Mouse (Mus musculus) stomach, postnatal 0 days (tissue): ENCODE data around the gene Ttll7. TPM values are rescaled to one million over a fixed set of nuclear protein-coding genes. Genes with fewer than 3 reads are reported as not detected.

Experiments
- ATAC-seq: fragments of 200-750 bp; cut with Nextera tagmentation; 2 replicates; pipeline ENCODE4 v1.8.0; 2017; ENCODE audit not compliant: low FRiP score, low TSS enrichment
- DNase-seq: peaks from one replicate; pipeline ENCODE4 v3.0.0-alpha.2; 2016; ENCODE audit warnings: low spot score
- H3K27ac ChIP-seq: fragments of 300-500 bp; sonication (generic); replicated peaks from 2 replicates; pipeline ENCODE4 v1.5.1; 2014; ENCODE audit warnings: mild to moderate bottlenecking, control low read depth
- H3K27me3 ChIP-seq: fragments of 300-500 bp; sonication (generic); 2 replicates; pipeline ENCODE4 v1.6.1; 2014; ENCODE audit warnings: low read length; ENCODE audit not compliant: control insufficient read depth, insufficient read depth
- H3K36me3 ChIP-seq: fragments of 300-500 bp; sonication (generic); 2 replicates; pipeline ENCODE4 v1.6.1; 2014; ENCODE audit warnings: low read length, mixed read lengths; ENCODE audit not compliant: control insufficient read depth, insufficient read depth
- H3K4me1 ChIP-seq: fragments of 300-500 bp; sonication (generic); replicated peaks from 2 replicates; pipeline ENCODE4 v1.6.1; 2014; ENCODE audit warnings: antibody characterized with exemption; ENCODE audit not compliant: control insufficient read depth, insufficient read depth
- H3K4me2 ChIP-seq: fragments of 300-500 bp; sonication (generic); replicated peaks from 2 replicates; pipeline ENCODE4 v1.6.1; 2014; ENCODE audit warnings: low read depth, mild to moderate bottlenecking, control low read depth, moderate library complexity
- H3K4me3 ChIP-seq: fragments of 300-500 bp; sonication (generic); 2 replicates; pipeline ENCODE4 v1.5.1; 2014; ENCODE audit warnings: low read depth, low read length, control low read depth
- H3K9ac ChIP-seq: fragments of 300-500 bp; sonication (generic); 2 replicates; pipeline ENCODE4 v1.6.1; 2014; ENCODE audit warnings: mild to moderate bottlenecking, low read length, control low read depth, mixed read lengths
- H3K9me3 ChIP-seq: fragments of 300-500 bp; sonication (generic); 2 replicates; pipeline ENCODE4 v1.6.1; 2016; ENCODE audit warnings: low read length; ENCODE audit not compliant: control insufficient read depth
- CTCF ChIP-seq: IDR thresholded peaks from 2 replicates; pipeline ENCODE4 v1.5.1; 2016; ENCODE audit warnings: antibody characterized with exemption, low read depth, mild to moderate bottlenecking, moderate library complexity
- EP300 ChIP-seq: optimal IDR thresholded peaks from 2 replicates; pipeline ENCODE3; 2016; ENCODE audit warnings: antibody characterized with exemption
- WGBS: fragments of 180-500 bp; shearing (Covaris S2); extraction: QIAGEN DNeasy Blood & Tissue Kit; methylation state at CpG from one replicate; pipeline ENCODE4 v1.1.7; 2014; 5-methylcytosine and 5-hydroxymethylcytosine counted together
- polyA plus RNA-seq: library from polyadenylated mRNA; unstranded; fragments of >200 nt; fragmentation: Nextera tagmentation; extraction: Ambion mirVana; gene quantifications from 2 replicates; pipeline ENCODE4 v1.2.1, GENCODE M21; 2015

Gene Ttll7
- polyA plus RNA-seq, 1 experiment from 2014 or later = 3.1 TPM

DNA sequence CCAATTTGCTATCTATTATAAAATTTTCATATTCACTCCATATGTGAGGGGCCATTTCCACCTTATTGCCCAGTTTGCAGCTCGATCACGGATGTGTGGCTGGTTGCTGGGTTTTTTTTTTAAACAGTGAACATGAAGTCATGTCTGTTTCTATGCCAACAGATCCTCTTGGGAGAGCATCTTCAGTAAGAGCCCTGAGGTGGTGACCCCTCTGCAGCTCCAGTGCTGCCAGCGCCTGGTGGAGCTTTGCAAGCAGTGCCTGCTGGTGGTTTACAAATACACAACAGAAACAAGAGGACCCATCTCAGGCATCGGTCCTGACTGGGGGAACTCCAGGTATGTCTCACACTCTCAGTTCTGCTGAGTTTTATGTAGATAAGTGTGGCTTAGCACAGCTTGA, 115.7 kb downstream of the Ttll7 start:
- DNase-seq (no peak), ATAC-seq (no peak)
- Histone ChIP-seq H3K27me3 (no peaks in the 10 kb centered on the region), H3K27ac (no peak overlapping the region), H3K4me2 (no peak overlapping the region), H3K4me1 (no peaks in the 10 kb centered on the region), H3K36me3 (no peaks in the 10 kb centered on the region), H3K4me3 (no peak overlapping the region), H3K9me3 (no peaks in the 10 kb centered on the region), H3K9ac (no peak overlapping the region)
- 72% methylated on average over 4 of the region's 4 CpGs for WGBS
- TF ChIP-seq CTCF (no peak), EP300 (no peak)

DNA sequence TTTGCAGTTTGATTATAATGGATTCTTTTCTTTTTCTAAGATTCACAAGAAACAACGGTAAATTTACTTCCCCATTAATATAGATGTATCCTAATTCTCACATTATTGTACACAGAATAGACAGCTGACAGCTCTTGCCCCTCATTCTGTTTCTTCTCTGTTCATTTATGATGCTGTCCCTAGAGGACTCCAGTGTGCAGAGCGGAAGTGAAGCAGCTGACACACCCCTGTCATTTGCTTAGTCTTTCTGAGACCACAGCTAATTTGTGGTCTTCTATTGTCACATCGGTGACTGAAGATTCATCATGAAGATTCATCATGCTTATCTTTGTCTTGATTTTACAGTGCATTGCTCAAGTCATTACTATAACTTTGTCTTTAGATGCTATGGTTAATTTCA, 126.1 kb downstream of the Ttll7 start:
- H3K36me3 ChIP-seq = no peaks in the 10 kb centered on the region
- H3K4me2 ChIP-seq = no peak overlapping the region
- no peak for TF ChIP-seq EP300
- no peak for TF ChIP-seq CTCF
- no peaks in the 10 kb centered on the region for H3K27me3 ChIP-seq
- H3K4me3 ChIP-seq = no peak overlapping the region
- H3K4me1 ChIP-seq = no peaks in the 10 kb centered on the region
- ATAC-seq = no peak
- WGBS = 87% methylated on average over 3 of the region's 3 CpGs
- H3K27ac ChIP-seq = no peak overlapping the region
- no peaks in the 10 kb centered on the region for H3K9me3 ChIP-seq
- H3K9ac ChIP-seq = no peak overlapping the region
- no peak for DNase-seq

DNA sequence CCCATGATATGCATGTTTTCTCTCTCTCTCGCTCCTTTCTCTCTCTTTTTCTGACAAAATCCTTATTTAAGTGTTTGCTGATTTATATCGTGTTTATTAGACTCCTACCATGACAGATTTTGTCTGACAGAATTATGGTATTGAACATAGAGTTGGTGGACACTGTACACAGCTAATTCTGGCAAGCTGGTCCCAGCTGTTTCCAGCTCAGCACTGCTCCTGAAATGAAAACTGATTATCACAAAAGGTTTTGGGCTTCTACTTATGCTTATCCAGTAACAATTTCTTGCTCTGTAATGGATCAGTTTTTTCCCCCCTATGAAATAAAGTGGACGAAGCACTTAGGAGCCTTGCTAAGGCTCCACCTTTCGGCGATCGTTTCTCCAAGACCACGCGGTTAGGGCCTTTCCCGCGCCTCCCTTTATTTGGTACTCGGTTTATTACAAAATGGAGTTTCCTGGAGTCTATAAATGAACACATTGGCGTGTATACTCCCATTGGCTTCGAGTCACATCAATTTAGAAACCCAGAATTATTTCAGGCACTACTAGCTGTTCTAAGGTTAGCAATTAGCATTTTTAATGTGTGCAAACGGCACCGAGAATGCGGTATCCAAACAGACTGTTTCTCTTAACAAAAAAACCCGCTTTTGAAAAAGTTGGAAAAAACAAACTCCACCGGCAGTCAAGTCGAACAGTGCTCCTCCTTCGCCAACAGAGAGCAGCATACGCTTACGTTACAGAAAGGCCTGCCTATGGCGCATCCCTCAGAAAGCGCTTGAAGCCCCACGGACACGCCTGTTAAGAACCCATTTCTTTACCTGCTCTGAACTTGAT, 141.9 kb downstream of the Ttll7 start:
- DNase-seq (peak; percentile 45), ATAC-seq (no peak)
- peak overlapping the region; percentile 28 for H3K4me2 ChIP-seq
- TF ChIP-seq CTCF (peak; percentile 80), EP300 (no peak)
- no peaks in the 10 kb centered on the region for H3K4me1 ChIP-seq
- no peaks in the 10 kb centered on the region for H3K36me3 ChIP-seq
- no peak overlapping the region for H3K9ac ChIP-seq
- no peak overlapping the region; the same call in 1 of the 2 replicates for H3K4me3 ChIP-seq
- WGBS = 29% methylated on average over 26 of the region's 26 CpGs
- no peak overlapping the region for H3K27ac ChIP-seq
- no peaks in the 10 kb centered on the region for H3K27me3 ChIP-seq
- no peaks in the 10 kb centered on the region for H3K9me3 ChIP-seq

DNA sequence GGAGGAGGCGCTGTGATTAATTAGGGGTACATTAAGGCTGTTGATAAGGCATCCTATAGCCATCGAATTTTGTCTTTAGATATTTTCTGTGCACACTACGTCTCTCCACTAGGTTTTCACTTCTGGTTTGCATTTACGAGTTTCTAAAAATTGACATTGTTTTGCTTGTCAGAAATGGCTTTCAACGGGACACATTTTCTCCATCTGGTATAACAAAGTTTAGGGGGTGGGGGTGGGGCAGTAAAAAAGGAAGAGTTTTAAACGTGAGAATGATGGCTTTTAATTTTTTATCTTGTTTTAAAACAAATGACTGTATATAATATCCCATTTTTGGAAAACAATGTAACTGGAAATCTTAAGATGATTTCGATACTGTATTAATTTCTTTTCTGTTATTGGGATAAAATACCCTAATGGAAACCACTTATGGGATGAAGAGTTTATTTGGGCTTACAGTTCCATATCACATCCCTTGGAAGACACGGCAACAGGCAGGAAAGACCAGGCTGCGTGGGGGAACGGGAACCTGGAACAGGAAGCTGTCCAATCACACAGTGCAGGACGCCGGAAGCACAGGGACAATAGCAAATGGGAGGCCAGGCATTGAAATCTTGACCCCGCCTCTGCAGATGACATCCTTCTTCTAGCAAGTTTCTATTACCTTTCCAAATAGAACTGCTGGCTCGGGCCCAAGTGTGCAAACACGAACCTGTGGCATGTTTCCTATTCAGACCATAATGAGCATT, 142.7 kb downstream of the Ttll7 start:
- Histone ChIP-seq H3K36me3 (no peaks in the 10 kb centered on the region), H3K4me2 (peak overlapping the region; percentile 28), H3K27ac (no peak overlapping the region), H3K4me1 (no peaks in the 10 kb centered on the region), H3K4me3 (no peak overlapping the region), H3K9me3 (no peaks in the 10 kb centered on the region), H3K9ac (no peak overlapping the region), H3K27me3 (no peaks in the 10 kb centered on the region)
- TF ChIP-seq EP300 (no peak), CTCF (no peak)
- 0 out of 2 replicates have a peak, but pooled peaks have one; percentile 64 for ATAC-seq
- WGBS = 59% methylated on average over 15 of the region's 15 CpGs
- peak; percentile 40 for DNase-seq

DNA sequence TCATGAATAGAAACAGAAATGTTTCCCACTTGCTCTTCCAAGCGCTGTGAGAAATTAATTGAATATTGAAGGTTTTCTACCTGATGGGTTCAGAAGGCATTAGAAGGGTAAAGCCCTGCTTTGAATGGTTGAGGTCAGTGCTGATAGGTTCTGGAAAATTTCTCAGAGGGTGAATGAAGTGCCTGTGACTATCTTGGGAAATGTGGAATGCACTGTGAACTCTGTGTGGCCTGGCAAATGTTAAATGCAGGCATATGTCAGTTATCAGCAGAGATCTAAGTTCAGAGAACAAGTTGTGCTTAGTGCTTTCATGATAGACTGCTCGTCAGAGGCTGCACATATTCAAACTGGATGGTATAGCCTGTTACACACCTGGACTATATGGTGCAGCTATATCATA, 147.0 kb downstream of the Ttll7 start:
- Histone ChIP-seq H3K4me1 (no peaks in the 10 kb centered on the region), H3K27me3 (no peaks in the 10 kb centered on the region), H3K9ac (no peak overlapping the region), H3K36me3 (no peaks in the 10 kb centered on the region), H3K4me2 (no peak overlapping the region), H3K9me3 (no peaks in the 10 kb centered on the region), H3K4me3 (no peak overlapping the region), H3K27ac (no peak overlapping the region)
- 84% methylated on average over 2 of the region's 2 CpGs for WGBS
- ATAC-seq (no peak), DNase-seq (no peak)
- TF ChIP-seq CTCF = no peak
- no peak for TF ChIP-seq EP300

DNA sequence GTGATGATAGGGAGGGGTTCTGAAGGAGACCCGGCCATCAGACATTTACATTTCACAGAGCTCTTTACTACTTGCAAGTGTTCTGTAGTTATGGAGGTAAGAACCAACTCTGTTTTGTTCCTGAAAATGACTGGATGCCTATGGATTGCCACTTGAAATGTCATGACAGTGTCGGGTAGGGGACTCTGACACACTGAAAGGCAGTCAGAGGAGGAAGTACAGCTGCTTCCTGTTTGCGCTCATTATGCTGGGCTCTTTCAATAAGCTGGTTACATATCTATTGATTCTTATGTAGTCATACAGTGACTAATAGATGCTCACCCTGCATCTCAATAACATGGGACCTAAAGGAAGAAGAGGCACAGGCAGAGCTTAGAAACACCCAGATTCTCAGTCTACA, 148.8 kb downstream of the Ttll7 start:
- Histone ChIP-seq H3K4me3 (no peak overlapping the region), H3K27me3 (no peaks in the 10 kb centered on the region), H3K4me1 (no peaks in the 10 kb centered on the region), H3K9me3 (no peaks in the 10 kb centered on the region), H3K36me3 (no peaks in the 10 kb centered on the region), H3K4me2 (no peak overlapping the region), H3K27ac (no peak overlapping the region), H3K9ac (no peak overlapping the region)
- no peak for DNase-seq
- no peak for TF ChIP-seq CTCF
- no peak for TF ChIP-seq EP300
- 71% methylated on average over 3 of the region's 3 CpGs for WGBS
- no peak for ATAC-seq
